Mouse (Mus musculus) G1E-ER4 (cell line): ENCODE results near the gene Hist1h3c. TPM values are rescaled to one million over a fixed set of nuclear protein-coding genes. Genes with fewer than 3 reads are reported as not detected.

Experiments
- GATA1 ChIP-seq: IDR thresholded peaks from one replicate; pipeline ENCODE4 v1.8.0; 2012; ENCODE audit warnings: low read length, inconsistent platforms
- polyA plus RNA-seq: library from polyadenylated mRNA; stranded (reverse); fragments of >175 nt; gene quantifications from 2 replicates; pipeline ENCODE4 v1.2.3, GENCODE M21; 2012

Gene Hist1h3c
- polyA plus RNA-seq, 1 experiment: 13.4 TPM

DNA sequence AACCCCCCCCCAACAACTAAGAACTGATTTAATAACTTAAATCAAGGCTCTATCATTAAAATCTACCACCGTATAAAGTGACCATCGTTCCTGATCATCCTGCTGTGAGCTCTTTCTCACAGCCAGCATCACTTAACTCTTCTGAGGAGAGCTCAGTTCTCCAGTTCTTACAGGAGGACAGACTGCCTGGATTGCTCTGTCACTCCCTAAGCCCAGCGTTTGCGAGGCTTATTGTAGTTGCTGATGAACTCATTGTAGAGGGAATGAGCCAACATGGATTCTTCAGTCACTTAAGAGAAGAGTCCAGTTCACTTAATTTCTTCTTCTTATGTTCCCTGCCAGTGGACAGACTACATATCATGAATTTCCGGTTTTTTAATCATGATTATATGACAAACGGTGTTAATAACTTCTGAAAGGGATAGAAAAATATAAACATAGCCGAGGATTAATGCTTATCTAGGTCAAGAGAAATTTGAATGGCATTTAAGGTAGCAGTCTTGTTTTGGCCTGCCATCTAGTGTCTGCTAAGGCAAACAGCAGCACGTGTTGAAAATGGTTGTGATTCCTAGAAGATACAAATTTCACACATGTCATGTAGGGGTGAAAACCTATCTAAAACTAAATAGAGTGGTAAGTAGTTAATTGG, 13.1 kb downstream of the Hist1h3c start:
- TF ChIP-seq GATA1: no peak

DNA sequence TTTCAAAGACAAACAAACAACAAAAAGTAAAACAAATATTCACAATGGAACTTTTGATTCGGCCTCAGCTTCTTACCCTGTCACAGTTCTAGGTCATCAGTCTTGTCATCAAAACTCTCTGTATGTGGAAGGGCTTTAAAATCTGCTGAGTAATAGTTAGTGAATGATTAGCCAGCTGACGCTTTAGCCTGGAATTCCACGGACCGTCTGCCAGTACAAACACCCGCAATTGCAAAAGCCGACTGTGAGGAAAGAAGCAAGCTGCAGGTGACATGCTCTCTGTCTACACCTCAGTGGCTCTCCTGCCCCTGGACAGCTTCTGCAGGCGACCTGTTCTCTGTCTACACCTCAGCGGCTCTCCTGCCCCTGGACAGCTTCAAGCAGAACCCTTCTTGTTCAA, 14.9 kb downstream of the Hist1h3c start:
- TF ChIP-seq GATA1: no peak

DNA sequence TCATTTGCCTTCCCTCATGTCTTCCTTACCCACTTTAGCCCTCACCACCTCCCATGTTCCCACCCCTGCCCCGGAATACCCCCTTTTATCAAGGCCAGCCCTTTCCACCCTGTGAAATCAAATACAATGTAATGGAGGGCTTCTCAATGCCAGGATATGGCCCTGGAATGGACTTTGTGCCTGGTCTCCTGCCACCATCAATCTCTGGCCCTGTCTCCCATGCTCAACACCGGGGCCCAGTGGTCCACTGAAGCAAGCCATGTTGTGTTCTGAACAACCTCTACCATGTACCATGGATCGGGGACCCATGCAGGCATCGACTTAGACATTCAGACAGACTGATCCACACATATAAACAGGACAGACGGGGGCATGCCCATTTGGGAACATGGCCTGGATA, 15.7 kb downstream of the Hist1h3c start:
- no peak for TF ChIP-seq GATA1

DNA sequence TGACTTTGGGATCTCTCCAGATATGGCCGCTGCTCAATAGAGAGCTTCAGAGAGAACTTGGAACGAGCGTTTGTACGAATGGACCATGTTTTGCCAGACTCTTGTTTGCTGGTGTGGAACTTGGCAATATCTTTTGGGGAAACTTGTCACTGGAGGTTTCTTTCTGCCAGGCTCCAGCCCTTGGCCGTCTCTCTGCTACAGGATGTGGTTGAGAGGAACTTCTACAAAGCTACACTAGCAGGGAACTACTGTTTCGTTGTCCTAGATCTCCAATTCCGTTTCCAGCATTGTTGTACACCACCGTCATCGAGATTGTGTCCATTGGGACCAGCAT, 16.2 kb downstream of the Hist1h3c start:
- no peak for TF ChIP-seq GATA1

DNA sequence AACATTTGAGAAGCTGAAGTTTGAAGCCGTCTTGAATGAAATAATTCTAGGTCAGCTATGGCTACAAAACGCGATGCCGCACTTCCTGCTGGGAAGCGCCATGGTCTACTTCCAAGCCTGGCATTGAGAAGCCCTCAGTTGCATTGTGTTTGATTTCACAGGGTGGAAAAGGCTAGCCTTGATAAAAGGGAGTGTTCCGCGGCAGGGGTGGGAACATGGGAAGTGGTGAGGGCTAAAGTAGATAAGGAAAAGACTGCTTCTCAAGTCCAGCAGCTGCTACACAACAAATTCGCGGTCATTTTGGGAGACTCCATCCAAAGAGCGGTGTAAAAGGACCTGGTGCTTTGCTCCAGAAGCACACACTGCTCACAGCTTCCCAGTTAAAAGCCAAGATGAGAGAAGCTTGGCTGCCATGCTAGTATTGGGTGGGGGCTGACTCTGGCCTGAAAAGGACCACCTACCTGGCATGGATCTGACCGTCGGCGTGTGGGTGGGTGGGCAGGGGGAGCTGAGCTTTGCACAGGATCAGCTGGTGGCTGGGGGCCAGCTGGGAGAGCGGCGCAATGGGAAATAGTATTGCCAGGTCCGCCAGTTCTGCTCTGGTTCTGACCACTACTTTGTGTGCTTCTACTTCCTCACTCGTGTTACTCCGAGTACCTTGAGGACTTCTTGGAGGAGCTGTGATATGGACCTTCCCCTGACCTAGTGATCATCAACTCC, 16.8 kb downstream of the Hist1h3c start:
- no peak for TF ChIP-seq GATA1

DNA sequence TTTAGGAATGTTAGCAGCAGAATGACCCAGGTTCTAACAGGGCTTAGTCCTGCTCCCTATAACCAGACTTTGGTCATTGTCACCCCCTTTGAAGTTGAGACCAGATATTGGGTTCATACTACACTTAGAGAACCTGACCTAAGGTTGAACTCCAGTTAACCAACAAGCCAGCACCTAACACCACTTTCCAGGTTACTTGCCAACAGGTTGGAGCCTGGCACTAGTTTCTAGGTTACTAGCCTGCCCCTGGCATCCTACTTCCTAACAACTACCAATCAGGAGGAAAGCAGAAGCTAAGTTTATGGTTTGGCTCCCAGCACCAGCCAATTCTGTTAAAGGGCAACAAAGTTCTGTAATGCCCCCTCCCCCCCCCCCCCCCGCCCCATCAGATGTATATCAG, 20.2 kb downstream of the Hist1h3c start:
- no peak for TF ChIP-seq GATA1

DNA sequence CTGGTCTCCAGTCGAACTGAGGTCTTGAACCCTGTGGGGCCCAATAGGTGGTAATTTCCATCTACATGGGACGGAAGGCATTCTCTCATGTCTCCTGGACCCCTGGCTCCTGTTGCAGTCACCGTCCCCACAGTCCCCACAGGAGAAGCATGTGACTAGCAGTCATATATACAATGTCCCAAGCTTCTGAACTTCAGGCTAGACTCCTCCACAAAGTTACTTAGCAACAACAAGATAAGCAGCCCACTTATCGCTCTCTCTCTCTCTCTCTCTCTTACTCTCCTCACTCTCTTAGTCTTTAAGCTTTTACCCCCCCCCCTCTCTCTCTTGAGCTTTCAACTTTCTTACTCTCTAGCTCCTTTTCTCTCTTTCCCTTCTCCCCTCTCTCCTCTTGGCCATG, 21.2 kb downstream of the Hist1h3c start:
- TF ChIP-seq GATA1: no peak

DNA sequence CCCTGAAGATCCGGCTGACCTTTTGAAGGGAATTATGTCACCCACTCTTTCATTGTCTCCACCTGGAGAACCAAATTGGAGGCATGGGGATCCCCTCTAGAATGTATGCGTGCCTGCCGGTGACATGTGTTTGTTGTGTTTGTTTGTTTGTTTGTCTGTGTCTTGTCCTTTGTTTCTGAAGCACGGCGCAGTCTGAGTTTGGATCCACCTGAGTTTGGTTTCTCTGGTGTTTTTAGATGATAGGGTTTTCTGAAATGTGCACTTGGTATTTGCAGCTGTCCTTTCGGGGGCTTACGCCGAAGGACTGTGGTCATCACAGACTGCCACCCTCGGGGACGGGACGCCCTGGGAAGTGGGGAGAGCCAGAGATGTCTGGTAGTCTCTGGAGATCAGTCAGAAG, 28.2 kb downstream of the Hist1h3c start:
- TF ChIP-seq GATA1: no peak

DNA sequence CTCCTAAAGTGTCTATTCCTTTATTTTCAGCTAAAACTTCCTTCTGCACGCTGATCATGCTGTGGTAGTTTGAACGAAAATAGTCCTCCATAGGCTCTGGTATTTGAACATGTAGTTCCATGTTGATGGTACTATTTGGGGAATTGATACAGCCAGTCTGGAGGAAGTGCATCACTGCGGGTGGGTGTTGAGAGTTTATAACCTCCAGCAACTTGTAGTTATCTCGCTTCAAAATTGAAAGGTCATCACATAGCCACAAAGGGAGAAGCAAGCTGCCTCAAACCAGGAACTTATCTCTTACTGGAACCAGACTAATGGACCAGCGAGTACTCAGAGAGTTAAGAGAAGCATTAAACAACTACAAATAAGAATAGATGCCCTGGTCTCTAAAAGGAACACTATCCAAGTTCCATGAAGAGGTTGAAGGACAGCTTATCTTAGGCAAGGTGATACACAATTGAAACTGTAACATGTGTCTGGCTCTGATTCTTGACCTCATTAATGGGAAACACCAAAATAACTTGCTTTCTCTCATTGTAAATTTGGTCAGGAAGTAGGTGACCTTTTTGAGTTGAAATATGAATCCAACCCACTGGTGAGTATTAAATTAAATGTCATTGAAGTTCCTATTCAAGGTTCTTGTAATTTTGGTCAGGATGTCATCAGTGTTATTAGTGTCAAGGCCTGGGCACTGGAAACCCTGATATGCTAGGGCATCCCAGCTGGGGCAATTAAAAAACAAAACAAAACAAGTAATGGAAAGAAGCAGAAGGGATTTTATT, 28.9 kb downstream of the Hist1h3c start:
- TF ChIP-seq GATA1: no peak

DNA sequence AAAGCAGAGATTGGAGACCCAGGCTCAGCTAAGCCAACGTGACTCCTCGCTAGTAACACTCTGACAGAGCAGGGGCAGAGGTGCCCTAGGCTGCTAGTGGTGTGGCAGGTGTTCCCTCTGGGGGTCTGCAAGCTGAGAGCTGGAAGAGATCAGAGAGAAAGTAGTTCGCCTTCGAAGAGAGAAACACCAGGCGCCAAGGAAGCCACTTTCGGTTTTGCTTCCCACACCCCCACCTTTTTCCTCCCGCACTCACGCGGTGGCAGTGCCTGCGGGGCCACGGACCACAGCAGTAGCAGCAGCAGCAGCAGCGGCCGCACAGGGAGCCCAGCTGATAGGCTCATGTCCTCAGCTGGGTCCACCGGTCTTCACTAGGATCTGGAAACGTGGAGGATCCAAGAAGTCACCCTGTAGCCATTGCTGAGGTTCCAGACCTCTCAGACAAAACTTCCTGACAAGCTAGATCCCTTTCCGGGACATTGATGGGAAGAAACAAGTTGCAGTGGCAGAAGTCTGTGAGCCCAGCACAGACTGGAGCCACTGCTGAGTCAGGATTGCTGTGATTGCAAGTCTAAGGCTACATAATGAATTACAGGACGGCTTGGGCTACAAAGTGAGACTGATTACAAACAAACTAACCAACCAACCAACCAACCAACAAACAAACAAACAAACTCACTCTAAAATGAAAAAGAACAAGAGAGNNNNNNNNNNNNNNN, 34.9 kb downstream of the Hist1h3c start, which contains the start of gene Hfe:
TSS of gene Hfe (minus strand) at position 481 of the 716 bp plus-strand sequence.
- no peak for TF ChIP-seq GATA1

DNA sequence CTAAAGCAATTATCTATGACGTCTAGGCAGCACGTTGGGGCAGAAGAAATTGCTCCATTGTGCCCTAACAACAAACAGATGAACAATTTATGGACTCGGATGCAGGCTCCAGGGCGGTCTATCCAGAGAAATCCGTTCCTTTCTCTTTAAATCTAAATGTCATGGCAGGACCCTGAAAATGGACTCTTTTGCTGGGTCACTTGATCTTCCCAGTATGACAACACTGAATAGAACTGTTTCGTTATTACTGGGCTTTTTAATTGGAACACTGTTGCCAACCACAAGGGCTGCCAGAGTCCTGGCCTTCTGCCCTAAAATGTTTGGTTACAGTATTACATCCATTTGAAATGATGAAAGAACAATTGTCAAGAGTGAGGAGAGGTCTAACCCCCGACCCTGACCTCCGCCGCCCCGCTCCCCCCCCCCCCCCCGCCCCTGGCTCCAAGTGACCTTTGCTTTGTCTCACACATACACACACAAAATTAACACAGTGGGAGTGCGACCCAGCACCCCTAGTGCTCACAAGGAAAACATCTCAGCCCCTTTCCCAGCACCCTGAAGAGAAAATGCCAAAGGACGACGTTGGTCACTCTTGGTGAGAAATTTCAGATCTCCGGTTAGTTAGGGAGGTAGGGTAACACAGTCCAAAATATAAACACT, 35.6 kb downstream of the Hist1h3c start:
- TF ChIP-seq GATA1: no peak

DNA sequence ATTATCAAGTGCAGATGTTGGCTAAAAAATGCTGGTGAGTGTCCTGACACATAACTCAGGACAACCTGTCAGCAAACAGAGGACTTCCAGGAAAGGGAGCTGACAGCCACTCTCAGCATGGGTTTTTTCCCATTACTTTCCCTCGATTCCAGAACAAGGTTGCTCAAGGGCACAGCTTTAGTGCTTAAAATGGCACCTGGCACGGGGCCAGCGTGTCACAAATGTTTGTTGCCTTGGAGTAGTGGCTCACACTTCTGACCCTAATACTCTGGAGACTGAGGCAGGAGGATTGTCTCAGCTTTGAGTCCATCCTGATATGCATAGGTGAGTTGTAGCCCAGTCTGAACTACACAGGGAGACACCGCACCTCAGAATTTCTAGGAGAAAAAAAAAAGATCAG, 36.7 kb downstream of the Hist1h3c start:
- TF ChIP-seq GATA1: no peak

DNA sequence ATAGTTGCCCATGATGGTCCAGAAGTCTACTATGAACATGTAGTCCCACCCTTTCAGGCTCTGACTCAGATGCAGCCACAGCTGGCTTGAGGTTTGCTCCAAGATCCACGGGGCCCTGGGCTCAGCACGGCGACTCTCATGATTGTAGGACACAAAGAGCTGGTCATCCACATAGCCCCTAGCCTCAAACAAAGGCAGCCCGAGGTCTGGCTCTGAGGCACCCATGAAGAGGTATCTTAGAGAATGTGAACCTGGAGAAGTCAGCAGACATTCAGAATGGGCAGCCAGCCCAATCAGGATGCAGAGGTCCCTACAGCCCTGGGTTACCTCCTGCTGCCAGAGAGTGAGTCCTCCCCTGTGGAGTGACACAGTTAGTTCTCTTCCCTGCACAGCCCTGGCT, 37.4 kb downstream of the Hist1h3c start:
- no peak for TF ChIP-seq GATA1

DNA sequence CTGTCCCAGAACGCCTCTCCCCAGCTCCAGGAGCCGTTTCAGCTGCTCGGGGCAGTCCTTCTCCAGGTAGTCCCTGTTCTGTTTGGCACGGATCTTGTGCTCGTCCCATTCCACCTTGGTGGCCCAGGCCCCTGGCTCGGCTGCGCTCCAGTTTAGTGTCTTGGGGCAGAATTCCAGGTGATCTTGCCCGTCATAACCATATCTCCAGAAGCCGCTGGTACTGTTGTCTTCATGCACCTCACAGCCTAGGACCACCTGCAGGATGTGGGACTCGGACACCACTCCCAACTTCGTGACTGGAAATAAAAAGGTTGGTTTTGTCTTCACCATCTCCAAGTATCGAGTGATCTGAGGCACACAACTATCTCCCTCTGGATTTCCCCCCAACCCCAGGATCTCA, 38.6 kb downstream of the Hist1h3c start:
- no peak for TF ChIP-seq GATA1

DNA sequence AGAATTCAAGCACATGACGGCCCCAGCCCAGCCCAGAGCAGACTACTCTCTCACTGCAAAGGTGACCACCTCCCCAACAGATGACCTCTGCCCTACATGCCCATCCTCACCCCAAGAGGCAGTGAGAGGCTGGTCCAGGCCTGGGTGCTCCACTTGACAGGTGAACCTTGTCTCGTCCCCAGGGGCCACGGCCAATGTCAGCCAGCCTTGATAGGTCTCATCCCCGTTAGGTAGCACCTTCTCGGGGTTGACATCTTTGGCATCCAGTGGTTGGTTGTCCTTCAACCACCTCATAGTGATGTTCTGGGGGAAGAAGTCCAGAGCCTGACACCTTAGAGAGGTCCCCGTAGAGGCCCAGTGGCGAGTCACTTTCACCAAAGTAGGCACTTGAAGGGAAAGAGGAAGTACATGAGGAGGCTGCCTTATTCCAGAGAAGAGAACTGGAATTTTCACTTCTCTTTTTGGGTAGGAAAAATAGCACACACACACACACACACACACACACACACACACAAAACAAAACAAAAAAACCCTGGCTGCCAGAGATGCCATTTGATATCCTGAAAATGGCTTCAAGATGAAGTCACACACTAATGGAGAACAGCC, 39.5 kb downstream of the Hist1h3c start:
- no peak for TF ChIP-seq GATA1
